19 mouse cellular contexts compared by ENCODE assay signal in genomic region chr15:85909492-85909829, GRCm38 (mm10). TPM values are rescaled to one million over a fixed set of nuclear protein-coding genes. Genes with fewer than 3 reads are reported as not detected.
A peak's percentile ranks its signal among the peaks of the same experiment; 100 is the strongest.
DNase-seq lines count a peak whose midpoint lies in the region; ATAC-seq and TF ChIP-seq lines count a peak whose summit lies in the region.
"Had no signal": no experiment of that assay in that cellular context is flagged by ENCODE, and none has a peak within 500 bp of the region (broad histone marks: within the 10 kb centered on the region; RNA-seq: fewer than 3 reads in every experiment).

No protein-coding gene starts in this region.

- no peak for TF ChIP-seq CTCF in thymus, adult 2 months (IDR thresholded peaks at IDR 0.05; ENCODE audit: borderline replicate concordance, control insufficient read depth, extremely low read depth, insufficient read depth, low read length, poor library complexity)
- TF ChIP-seq CTCF in intestine, postnatal 0 days (IDR thresholded peaks at IDR 0.05; ENCODE audit: low read depth) = no peak

- peaks cover 16% of the 10 kb centered on the region for H3K4me1 ChIP-seq in kidney, embryonic 14.5 days (ENCODE audit: control insufficient read depth, insufficient read depth, low read length)
- peaks cover 30% of the 10 kb centered on the region for H3K4me1 ChIP-seq in thymus, adult 2 months (replicated peaks; ENCODE audit: control insufficient read depth, insufficient read depth, low read length)
- peaks cover 5% of the 10 kb centered on the region for H3K4me1 ChIP-seq in intestine, postnatal 0 days (replicated peaks; ENCODE audit: control insufficient read depth, insufficient read depth, low read length)
- H3K4me1 ChIP-seq in stomach, embryonic 16.5 days (ENCODE audit: control insufficient read depth, insufficient read depth, low read length) = peaks cover 11% of the 10 kb centered on the region

- no peaks in the 10 kb centered on the region; the same call in 1 of the 2 replicates for H3K9me3 ChIP-seq in kidney, embryonic 14.5 days (ENCODE audit: control insufficient read depth, low read length)
- no peaks in the 10 kb centered on the region for H3K9me3 ChIP-seq in intestine, postnatal 0 days (ENCODE audit: control insufficient read depth)
- peaks cover 4% of the 10 kb centered on the region; the same call in 1 of the 2 replicates for H3K9me3 ChIP-seq in stomach, embryonic 16.5 days (replicated peaks; ENCODE audit: control insufficient read depth, low read length)

- 0 out of 2 replicates have a peak overlapping the region, but pooled peaks have one; percentile 30 for H3K27ac ChIP-seq in kidney, embryonic 14.5 days (ENCODE audit: low read depth, low read length)
- H3K27ac ChIP-seq in thymus, adult 2 months (ENCODE audit: control insufficient read depth, insufficient read depth, low read length) = peak overlapping the region; percentile 51; the same call in 1 of the 2 replicates
- peak overlapping the region; percentile 46; the same call in 1 of the 2 replicates for H3K27ac ChIP-seq in intestine, postnatal 0 days (ENCODE audit: low read depth, low read length)
- peak overlapping the region; percentile 83 for H3K27ac ChIP-seq in stomach, embryonic 16.5 days (ENCODE audit: low read length)
- H3K27ac ChIP-seq: heart, embryonic 13.5 days; neural tube, embryonic 12.5 days had no signal

- no peak for DNase-seq in kidney, postnatal 25 days
- DNase-seq in thymus, adult 2 months = peak; percentile 19
- no peak for DNase-seq in thymus, postnatal 10 days (ENCODE audit: low spot score in 2 of 2)
- DNase-seq in liver = no peak
- DNase-seq: cerebellum, adult 11 months; cerebellum, postnatal 36 days; forebrain, postnatal 0 days; gastrocnemius, postnatal 14 days; lung, postnatal 36 days; retina, postnatal 1 day; spleen, adult 18-20 months had no signal

- ATAC-seq in kidney, embryonic 14.5 days (ENCODE audit: low FRiP score, low TSS enrichment) = peak; percentile 14; the same call in 1 of the 2 replicates
- ATAC-seq in intestine, postnatal 0 days = peak; percentile 65
- peak; percentile 23; the same call in 1 of the 2 replicates for ATAC-seq in stomach, embryonic 16.5 days (ENCODE audit: insufficient read depth, low FRiP score)
- ATAC-seq: forebrain, postnatal 0 days; midbrain, embryonic 16.5 days; Patski had no signal

- 59% methylated on average over 3 of the region's 3 CpGs for WGBS in kidney, embryonic 14.5 days
- 33% methylated on average over 3 of the region's 3 CpGs for WGBS in thymus, adult 2 months
- WGBS in intestine, postnatal 0 days = 51% methylated on average over 3 of the region's 3 CpGs
- 60% methylated on average over 3 of the region's 3 CpGs for WGBS in stomach, embryonic 16.5 days

- H3K4me2 ChIP-seq in kidney, embryonic 14.5 days (replicated peaks; ENCODE audit: low read depth, low read length) = no peak overlapping the region
- H3K4me2 ChIP-seq in intestine, postnatal 0 days (replicated peaks; ENCODE audit: low read depth) = peak overlapping the region; percentile 13; the same call in 1 of the 2 replicates
- peak overlapping the region; percentile 40; the same call in 1 of the 2 replicates for H3K4me2 ChIP-seq in stomach, embryonic 16.5 days (ENCODE audit: low read depth, low read length)
- H3K4me2 ChIP-seq: heart, embryonic 13.5 days; liver, embryonic 11.5 days; neural tube, embryonic 12.5 days had no signal

- no peak for TF ChIP-seq POLR2A in thymus, adult 2 months (IDR thresholded peaks at IDR 0.05; ENCODE audit: control insufficient read depth, extremely low read depth, insufficient read depth, low read length, poor library complexity)

- no peak overlapping the region for H3K4me3 ChIP-seq in kidney, embryonic 14.5 days (ENCODE audit: low read length)
- no peak overlapping the region for H3K4me3 ChIP-seq in thymus, adult 2 months (ENCODE audit: control insufficient read depth, insufficient read depth, low read length)
- no peak overlapping the region for H3K4me3 ChIP-seq in intestine, postnatal 0 days (ENCODE audit: low read depth, low read length)
- no peak overlapping the region for H3K4me3 ChIP-seq in stomach, embryonic 16.5 days (replicated peaks; ENCODE audit: low read length)
- H3K4me3 ChIP-seq: heart, embryonic 13.5 days; neural tube, embryonic 12.5 days had no signal

- H3K36me3 ChIP-seq in kidney, embryonic 14.5 days (ENCODE audit: control insufficient read depth, insufficient read depth, low read length) = no peaks in the 10 kb centered on the region
- no peaks in the 10 kb centered on the region for H3K36me3 ChIP-seq in thymus, adult 2 months (ENCODE audit: control insufficient read depth, insufficient read depth, low read length)
- H3K36me3 ChIP-seq in intestine, postnatal 0 days (ENCODE audit: control insufficient read depth, insufficient read depth) = no peaks in the 10 kb centered on the region
- no peaks in the 10 kb centered on the region for H3K36me3 ChIP-seq in stomach, embryonic 16.5 days (ENCODE audit: control insufficient read depth, insufficient read depth, low read length)
- H3K36me3 ChIP-seq: heart, embryonic 13.5 days; neural tube, embryonic 12.5 days had no signal

- H3K27me3 ChIP-seq in kidney, embryonic 14.5 days (ENCODE audit: control insufficient read depth, insufficient read depth, low read length) = no peaks in the 10 kb centered on the region
- H3K27me3 ChIP-seq in thymus, adult 2 months (ENCODE audit: control insufficient read depth, insufficient read depth, low read length) = no peaks in the 10 kb centered on the region
- H3K27me3 ChIP-seq in intestine, postnatal 0 days (replicated peaks; ENCODE audit: control insufficient read depth, insufficient read depth, low read length) = no peaks in the 10 kb centered on the region
- H3K27me3 ChIP-seq in stomach, embryonic 16.5 days (ENCODE audit: control insufficient read depth, insufficient read depth, low read length) = no peaks in the 10 kb centered on the region
- H3K27me3 ChIP-seq: heart, embryonic 13.5 days; neural tube, embryonic 12.5 days; Patski had no signal

- no peak overlapping the region for H3K9ac ChIP-seq in kidney, embryonic 14.5 days (ENCODE audit: low read depth, low read length)
- no peak overlapping the region for H3K9ac ChIP-seq in intestine, postnatal 0 days (ENCODE audit: low read depth, low read length)
- no peak overlapping the region; the same call in 1 of the 2 replicates for H3K9ac ChIP-seq in stomach, embryonic 16.5 days (ENCODE audit: low read length)
- H3K9ac ChIP-seq: forebrain, postnatal 0 days; neural tube, embryonic 12.5 days had no signal

RNA-seq across cellular contexts. Expression of gene Trmu, which starts 30.3 kb away (rescaled TPM):
- 28.4 and 38.3 TPM in 2 replicates for polyA plus RNA-seq in kidney, embryonic 14.5 days (2014; fragmentation: Nextera tagmentation; extraction: Ambion mirVana)
- 34.7 and 39.1 TPM in 2 replicates for polyA plus RNA-seq in thymus, adult 2 months (2012; rRNA removed)
- polyA plus RNA-seq in intestine, postnatal 0 days (2015; fragmentation: Nextera tagmentation; extraction: Ambion mirVana) = 13.6 and 14.4 TPM in 2 replicates
- 42.9 and 43.9 TPM in 2 replicates for polyA plus RNA-seq in stomach, embryonic 16.5 days (2015; fragmentation: Nextera tagmentation; extraction: Ambion mirVana)

RNA-seq across cellular contexts. Expression of gene Gtse1, which starts 49.9 kb away (rescaled TPM):
- polyA plus RNA-seq in kidney, embryonic 14.5 days (2014; fragmentation: Nextera tagmentation; extraction: Ambion mirVana) = 26.6 and 32.3 TPM in 2 replicates
- polyA plus RNA-seq in thymus, adult 2 months (2012; rRNA removed) = 39.6 and 52.5 TPM in 2 replicates
- polyA plus RNA-seq in intestine, postnatal 0 days (2015; fragmentation: Nextera tagmentation; extraction: Ambion mirVana) = 4.2 and 4.6 TPM in 2 replicates
- polyA plus RNA-seq in stomach, embryonic 16.5 days (2015; fragmentation: Nextera tagmentation; extraction: Ambion mirVana) = 24.3 and 24.6 TPM in 2 replicates

Comparison
In these comparisons a context has a peak if more than half of its experiments do, and no peak if none do; other contexts are left out.
1. ATAC-seq: peak in every context shown above with its lines; median percentile 65 in intestine, postnatal 0 days; 23 in stomach, embryonic 16.5 days; 14 in kidney, embryonic 14.5 days.
2. H3K27ac ChIP-seq: peak in every context shown above with its lines; median percentile 83 in stomach, embryonic 16.5 days; 51 in thymus, adult 2 months; 46 in intestine, postnatal 0 days; 30 in kidney, embryonic 14.5 days.